Mouse (Mus musculus): Measurements from ENCODE around the gene Agap1.

Gene Agap1

GRCm38 (mm10) chr1:89619963-89620362, 165.4 kb downstream of the Agap1 start:
- no peak for DNase-seq

DNA sequence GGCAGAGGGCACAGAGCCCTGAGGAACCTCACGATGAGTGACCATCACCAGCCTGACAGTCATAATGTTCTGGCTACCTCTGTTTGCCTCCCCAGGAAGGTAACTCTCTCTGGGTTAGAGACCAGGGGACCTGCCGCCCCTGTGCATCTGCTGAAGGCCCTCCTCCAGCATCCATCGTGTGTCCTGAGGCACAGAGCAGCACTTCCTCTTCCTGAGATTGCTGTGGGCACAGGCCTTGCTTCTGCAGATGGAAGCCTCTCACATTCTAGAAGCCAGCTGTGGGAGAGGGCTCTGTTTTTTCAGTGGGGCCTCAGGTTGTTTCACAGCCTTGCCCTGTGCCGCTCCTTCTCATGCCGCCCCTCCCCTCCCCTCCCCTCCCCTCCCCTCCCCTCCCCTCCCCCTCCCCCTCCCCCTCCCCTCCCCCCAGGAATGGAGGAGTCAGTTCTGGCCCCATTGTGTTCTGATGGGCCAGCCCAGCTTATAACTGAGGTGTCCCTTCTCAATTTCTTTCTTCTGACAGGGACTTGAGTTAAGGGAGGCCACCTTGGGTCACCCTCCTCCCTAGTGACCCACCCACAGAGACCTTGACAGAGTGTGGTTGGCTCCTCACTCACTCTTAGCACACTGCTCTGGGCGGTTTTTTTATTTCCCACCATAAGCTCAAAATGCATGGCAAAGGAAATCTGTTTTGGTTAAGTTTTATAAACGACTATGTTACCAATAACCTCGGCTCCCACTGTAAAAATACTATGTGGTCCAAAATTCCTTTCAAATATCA, 166.6 kb downstream of the Agap1 start:
- no peak for DNase-seq

DNA sequence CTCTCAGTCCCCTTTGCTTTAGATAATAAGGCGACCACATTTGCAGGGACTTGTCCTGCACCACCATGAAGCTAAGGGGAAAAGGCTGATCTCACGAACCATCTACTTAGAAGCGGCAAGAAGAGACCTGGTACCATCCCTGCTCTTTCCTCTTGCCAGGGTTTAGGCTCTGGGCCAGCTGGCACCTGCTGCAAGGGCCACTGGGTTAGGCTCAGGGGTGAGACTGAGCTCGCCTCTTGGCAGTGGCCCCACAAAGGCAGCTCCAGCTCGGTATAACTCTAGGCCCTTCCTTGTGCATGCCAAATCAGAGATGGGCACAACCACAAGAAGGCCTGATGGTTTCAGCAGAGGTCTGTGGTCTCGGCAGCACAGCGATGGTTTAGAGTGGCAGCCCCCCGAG, 167.3 kb downstream of the Agap1 start:
- peak; percentile 54 for DNase-seq

DNA sequence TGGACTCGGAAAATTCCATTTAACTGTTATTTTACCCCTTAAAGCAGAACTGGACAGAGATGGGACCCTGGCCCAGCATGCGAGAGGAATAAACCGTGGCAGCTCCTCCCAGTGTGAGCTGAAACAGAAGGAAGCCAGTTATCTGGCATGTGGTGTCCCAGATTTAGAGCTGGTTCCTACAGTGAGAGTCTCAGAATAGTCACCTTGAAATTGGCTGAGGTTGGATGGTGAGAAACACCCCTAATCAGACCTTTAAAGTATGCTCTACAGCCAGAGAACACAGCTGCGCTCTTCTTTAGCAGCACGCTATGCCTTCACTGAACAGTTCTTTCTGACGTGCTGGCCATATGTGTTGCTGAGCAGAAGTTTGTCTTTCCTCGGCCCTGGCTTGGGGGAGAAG, 168.2 kb downstream of the Agap1 start:
- DNase-seq, result no peak

- no peak for DNase-seq
Measured at GRCm38 (mm10) chr1:89625312-89625711, 170.7 kb downstream of the Agap1 start.

DNA sequence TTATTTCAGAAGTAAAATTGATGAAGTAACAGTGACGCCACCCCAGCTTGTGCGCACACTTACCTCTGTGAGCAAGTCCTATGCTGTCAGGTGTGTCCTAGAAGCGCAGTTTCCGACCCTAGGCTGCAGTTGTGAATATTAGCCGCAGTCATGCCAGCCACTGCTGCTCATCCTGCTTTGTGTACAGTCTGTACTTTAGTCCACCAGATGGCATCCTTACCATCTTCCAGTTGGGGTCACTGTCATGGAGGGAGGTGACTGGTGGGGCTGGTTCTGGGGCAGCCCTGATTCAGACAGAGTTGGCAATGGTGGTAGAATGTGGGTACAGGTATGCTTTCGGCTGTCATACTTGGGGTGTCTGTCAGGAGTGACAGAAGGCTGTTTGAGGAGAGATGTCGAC, 171.4 kb downstream of the Agap1 start:
- DNase-seq, result no peak

DNA sequence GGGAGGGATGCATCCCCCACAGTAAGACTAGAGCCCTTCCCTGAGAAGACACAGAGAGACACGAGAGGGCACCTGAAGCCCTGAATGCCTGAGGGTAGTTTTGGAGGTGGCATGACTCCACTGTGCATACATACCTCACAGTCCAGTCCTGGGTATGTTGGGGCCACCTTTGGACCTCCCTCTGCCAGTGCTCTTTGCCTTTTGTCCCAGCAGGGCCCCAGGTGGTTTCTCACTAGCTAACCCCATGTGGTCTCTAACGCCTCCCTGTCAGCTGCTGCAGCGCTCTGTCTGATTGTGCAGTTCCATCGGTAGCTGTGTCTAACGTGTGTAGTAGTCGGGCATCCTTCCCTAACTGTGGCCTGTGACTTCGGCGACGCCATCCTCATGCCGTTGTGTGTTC, 172.3 kb downstream of the Agap1 start:
- no peak for DNase-seq

DNA sequence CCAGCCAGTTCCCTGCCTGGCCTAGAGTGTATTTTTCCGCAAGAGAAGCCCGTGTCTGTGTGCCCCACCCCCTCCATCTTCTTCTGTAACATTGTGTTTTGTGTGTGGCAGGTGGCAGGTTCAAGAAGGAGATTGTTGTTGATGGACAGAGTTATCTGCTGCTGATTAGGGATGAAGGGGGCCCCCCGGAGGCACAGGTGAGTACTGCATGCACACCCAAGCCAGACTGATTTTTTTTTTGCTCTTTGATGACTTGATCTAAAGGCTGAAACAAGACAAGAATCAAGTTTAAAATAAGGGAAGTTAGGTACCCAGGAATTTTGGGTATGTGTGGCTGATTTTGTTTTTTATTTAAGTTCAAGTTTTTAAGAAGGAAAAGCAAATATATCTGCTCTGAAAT, 173.0 kb downstream of the Agap1 start:
- DNase-seq, result peak; percentile 26

- no peak for DNase-seq
Measured at GRCm38 (mm10) chr1:89630836-89631235, 176.2 kb downstream of the Agap1 start.

DNA sequence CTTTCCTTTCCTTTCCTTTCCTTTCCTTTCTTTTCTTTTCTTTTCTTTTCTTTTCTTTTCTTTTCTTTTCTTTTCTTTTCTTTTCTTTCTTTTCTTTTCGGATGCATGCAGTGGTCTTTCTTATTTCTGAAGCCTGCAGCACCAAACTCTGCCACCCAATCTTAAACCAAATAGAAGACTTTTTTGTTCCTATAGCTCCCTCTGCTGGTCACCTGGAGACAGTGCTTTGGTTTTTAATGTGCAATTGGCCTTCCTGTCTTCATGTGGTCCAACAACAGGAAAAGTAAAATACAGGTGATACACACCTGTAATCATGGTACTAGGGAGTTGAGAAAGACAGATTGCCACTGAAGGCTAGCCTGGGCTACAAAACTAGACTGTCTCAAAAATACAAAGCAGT, 177.1 kb downstream of the Agap1 start:
- DNase-seq, result peak; percentile 48

GRCm38 (mm10) chr1:89634055-89634454, 179.4 kb downstream of the Agap1 start:
- no peak for DNase-seq

- no peak for DNase-seq
Measured at GRCm38 (mm10) chr1:89635131-89635530, 180.5 kb downstream of the Agap1 start.

GRCm38 (mm10) chr1:89637670-89638069, 183.1 kb downstream of the Agap1 start:
- DNase-seq, result no peak

- peak; percentile 62 for DNase-seq
Measured at GRCm38 (mm10) chr1:89643445-89644100, 189.0 kb downstream of the Agap1 start.

DNA sequence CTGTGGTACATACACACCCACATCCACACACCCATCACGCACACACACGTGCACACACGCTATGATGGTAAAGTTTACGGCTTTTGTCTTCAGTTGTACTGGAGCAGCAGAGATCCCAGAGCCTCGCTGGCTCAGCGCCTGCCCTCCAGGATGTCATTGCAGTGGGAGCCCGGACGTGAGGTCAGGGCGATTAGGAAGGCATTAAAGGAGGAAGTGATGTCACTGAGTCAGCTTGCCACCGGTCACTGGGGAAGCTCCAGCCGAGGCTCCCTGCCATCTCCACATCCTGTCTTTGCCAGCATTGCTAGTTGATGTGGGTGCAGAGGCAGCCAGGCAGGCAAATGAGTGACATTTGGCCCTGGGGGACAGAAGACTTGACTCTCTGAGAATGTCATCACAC, 189.5 kb downstream of the Agap1 start:
- peak; percentile 83 for DNase-seq

DNA sequence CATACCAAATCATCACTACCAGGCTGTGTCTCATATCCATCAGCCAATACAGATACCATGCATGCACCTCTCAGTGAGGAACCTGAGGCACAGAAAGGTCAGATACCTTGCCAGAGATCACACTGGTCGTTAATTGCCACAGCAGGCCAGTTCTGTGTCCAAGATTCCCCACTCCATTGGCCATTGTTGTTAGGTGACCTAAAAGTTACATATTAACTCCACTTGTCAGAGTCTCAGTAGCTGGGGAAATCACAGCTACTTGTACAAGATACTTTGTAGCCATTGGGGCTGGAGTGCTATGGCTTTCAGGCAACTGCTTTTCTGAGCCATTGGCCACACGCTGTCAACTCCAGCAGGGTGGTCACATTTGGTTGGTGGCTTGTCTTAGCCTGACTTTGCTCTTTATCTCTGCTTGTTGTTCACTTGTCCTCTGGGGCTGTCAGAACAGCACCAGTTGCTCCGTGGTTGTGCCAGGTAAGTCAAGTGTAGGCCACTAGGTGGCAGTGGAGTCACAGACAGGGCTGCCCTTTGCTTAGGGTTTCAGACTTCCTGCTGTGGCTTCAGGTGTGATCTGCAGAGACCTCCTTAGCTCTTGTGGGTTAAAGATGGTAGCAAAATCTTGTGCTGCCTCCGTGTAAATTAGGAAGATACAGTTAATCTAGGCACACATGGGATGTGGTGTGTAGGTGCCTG, 191.9 kb downstream of the Agap1 start:
- peak; percentile 81 for DNase-seq

DNA sequence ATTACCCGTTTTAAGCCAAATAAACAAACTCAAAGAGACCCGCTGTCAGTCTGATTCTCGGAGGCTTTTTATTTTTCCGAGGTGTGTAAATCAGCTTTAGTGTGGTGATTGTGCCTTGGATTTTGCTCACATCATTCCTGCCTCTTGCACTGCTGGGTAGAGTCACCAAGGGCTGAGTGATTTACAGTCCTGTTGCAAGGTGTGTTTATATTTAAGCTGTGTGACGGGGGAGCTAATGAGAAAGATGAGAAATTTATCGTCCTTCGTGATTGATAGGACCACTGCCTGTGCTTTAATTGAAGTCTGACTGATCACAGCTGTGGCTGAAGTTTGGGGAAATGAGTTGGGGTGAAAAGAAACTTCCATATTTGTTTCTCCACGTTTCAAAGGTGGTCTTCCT, 192.9 kb downstream of the Agap1 start:
- no peak for DNase-seq

- DNase-seq, result no peak
Measured at GRCm38 (mm10) chr1:89650557-89650956, 196.0 kb downstream of the Agap1 start.

DNA sequence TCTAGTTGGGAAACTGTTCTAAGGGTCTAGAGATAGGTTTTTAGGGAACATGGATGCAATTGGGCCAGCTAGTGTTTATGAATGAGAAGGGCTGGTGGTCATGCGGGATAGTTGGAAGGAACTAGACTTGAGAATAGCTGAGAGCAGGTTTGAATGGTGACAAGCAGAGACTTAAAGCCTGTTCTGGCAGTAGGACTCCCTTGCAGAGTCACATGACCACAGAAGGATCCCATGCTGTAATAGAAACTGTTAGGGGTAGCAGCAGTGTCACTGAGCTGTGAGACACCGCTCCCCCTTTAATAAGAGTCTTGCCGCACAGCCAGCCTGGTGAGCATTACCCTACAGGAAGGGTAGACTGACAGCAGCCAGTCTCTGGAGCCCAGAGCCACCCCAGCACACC, 201.6 kb downstream of the Agap1 start:
- no peak for DNase-seq

DNA sequence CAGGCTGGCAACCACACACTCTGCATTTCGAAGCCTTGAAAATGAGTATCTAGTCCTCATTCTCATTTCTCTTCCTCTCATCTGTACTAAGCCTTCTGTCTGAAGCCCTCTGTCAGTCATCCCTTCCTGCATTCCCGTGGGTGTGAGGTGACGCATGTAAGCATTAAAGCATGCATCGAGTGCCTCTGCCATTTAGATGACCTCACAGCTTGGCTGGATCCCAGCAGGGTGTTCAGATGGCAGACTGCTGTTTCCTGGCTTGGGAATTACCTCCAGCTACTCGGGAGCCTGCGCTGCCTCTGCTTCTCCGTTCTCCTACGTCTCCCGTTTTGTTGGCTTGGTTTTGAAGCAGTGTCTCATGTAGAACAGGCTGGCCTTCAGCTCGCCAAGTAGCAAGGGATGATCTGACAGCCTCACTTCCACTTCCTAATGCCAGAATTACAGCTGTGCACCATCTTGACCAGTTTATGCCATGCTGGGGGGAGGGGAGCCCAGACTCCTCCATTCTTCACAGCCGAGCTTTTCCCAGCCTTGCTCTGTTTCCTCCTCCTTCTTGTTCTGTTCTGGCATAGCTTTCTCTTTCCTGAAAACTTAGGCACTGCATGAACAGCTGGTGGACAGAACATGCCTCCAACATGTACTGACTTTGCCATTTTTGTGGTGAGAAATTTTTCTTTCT, 202.2 kb downstream of the Agap1 start:
- peak; percentile 79 for DNase-seq

- DNase-seq, result no peak
Measured at GRCm38 (mm10) chr1:89660804-89661203, 206.2 kb downstream of the Agap1 start.

- no peak for DNase-seq
Measured at GRCm38 (mm10) chr1:89666154-89666553, 211.5 kb downstream of the Agap1 start.

DNA sequence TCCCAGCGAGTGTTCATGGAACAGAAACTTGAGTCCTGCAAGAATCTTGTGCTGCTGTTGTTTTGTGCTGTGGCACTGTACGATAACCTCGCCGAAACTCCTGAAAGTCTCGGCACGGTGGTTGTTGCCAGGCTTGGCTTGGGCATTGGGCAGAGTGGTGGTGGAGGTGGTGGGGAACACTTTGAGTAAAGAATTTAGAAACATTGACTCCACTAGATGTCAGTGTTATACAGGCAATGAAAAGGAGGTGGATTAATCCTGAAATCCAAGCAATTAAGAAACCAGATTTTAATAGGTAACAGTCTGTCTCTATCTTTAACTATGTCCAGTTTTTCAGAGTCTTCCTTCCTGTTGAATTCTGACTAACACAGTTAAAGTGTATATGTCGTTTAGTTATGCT, 212.8 kb downstream of the Agap1 start:
- DNase-seq, result no peak

Measured in lung, postnatal 10 days (tissue).